9 mouse cellular contexts compared by ENCODE assay signal in the genomic region with DNA sequence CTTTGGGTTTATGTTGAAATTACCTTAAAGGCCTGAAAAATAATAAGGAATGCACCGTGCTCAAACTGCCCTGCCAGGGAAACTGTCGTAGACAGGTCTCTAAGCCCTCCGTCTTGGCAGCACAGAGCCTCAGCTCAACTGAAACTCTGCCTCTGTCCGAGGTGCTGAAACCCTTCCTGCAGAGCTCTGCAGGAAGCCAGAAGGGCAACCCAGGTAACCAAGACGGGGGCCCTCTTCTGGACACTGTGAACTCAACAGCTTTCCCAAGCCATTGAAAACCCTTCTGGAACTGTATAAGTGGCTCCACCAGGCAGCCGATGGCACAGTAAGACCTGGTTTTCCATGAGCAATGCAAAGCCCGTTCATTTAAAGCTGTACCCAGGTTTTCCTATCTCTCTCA. TPM values are rescaled to one million over a fixed set of nuclear protein-coding genes. Genes with fewer than 3 reads are reported as not detected.
DNase-seq lines count a peak whose midpoint lies in the region; ATAC-seq and TF ChIP-seq lines count a peak whose summit lies in the region.
"Had no signal": no experiment of that assay in that cellular context is flagged by ENCODE, and none has a peak within 500 bp of the region (broad histone marks: within the 10 kb centered on the region; RNA-seq: fewer than 3 reads in every experiment).

No protein-coding gene starts in this region.

- no peak overlapping the region for H3K9ac ChIP-seq in hindbrain, embryonic 16.5 days (ENCODE audit: low read depth, low read length)
- no peak overlapping the region for H3K9ac ChIP-seq in hindbrain, postnatal 0 days (replicated peaks; ENCODE audit: low read length)
- no peak overlapping the region for H3K9ac ChIP-seq in liver, embryonic 13.5 days
- H3K9ac ChIP-seq: midbrain, embryonic 12.5 days had no signal

- no peaks in the 10 kb centered on the region for H3K36me3 ChIP-seq in hindbrain, embryonic 10.5 days
- no peaks in the 10 kb centered on the region for H3K36me3 ChIP-seq in hindbrain, embryonic 16.5 days (ENCODE audit: control insufficient read depth, insufficient read depth, low read length)
- H3K36me3 ChIP-seq in hindbrain, postnatal 0 days (ENCODE audit: insufficient read depth, low read length) = no peaks in the 10 kb centered on the region
- H3K36me3 ChIP-seq in liver, embryonic 13.5 days = no peaks in the 10 kb centered on the region
- H3K36me3 ChIP-seq: midbrain, embryonic 12.5 days had no signal

- no peaks in the 10 kb centered on the region for H3K9me3 ChIP-seq in hindbrain, embryonic 10.5 days
- H3K9me3 ChIP-seq in hindbrain, embryonic 16.5 days (ENCODE audit: control insufficient read depth, low read length) = no peaks in the 10 kb centered on the region
- no peaks in the 10 kb centered on the region for H3K9me3 ChIP-seq in hindbrain, postnatal 0 days (ENCODE audit: low read length)
- H3K9me3 ChIP-seq in liver, embryonic 13.5 days (replicated peaks) = no peaks in the 10 kb centered on the region
- H3K9me3 ChIP-seq: midbrain, embryonic 12.5 days had no signal

- H3K4me2 ChIP-seq in hindbrain, embryonic 16.5 days (ENCODE audit: low read length) = no peak overlapping the region
- H3K4me2 ChIP-seq in hindbrain, postnatal 0 days (ENCODE audit: low read depth, low read length) = no peak overlapping the region
- no peak overlapping the region for H3K4me2 ChIP-seq in liver, embryonic 13.5 days
- H3K4me2 ChIP-seq: midbrain, embryonic 12.5 days had no signal

- 20% methylated on average over 7 of the region's 7 CpGs for WGBS in hindbrain, embryonic 10.5 days
- WGBS in hindbrain, embryonic 16.5 days = 14% methylated on average over 7 of the region's 7 CpGs
- 19% methylated on average over 7 of the region's 7 CpGs for WGBS in hindbrain, postnatal 0 days
- WGBS in liver, embryonic 13.5 days (ENCODE audit: insufficient replicate concordance) = 14% methylated on average over 7 of the region's 7 CpGs

- H3K27ac ChIP-seq in hindbrain, embryonic 10.5 days = no peak overlapping the region
- H3K27ac ChIP-seq in hindbrain, embryonic 16.5 days (ENCODE audit: low read depth, low read length) = no peak overlapping the region; the same call in 1 of the 2 replicates
- H3K27ac ChIP-seq in cortical plate, adult 2 months (ENCODE audit: insufficient read depth, low read length) = no peak overlapping the region
- no peak overlapping the region for H3K27ac ChIP-seq in hindbrain, postnatal 0 days
- H3K27ac ChIP-seq in liver, embryonic 13.5 days = no peak overlapping the region
- H3K27ac ChIP-seq: midbrain, embryonic 12.5 days had no signal

- peaks cover 24% of the 10 kb centered on the region for H3K27me3 ChIP-seq in hindbrain, embryonic 10.5 days (ENCODE audit: insufficient read depth, poor library complexity, severe bottlenecking)
- no peaks in the 10 kb centered on the region for H3K27me3 ChIP-seq in hindbrain, embryonic 16.5 days (replicated peaks; ENCODE audit: control insufficient read depth, insufficient read depth, low read length)
- no peaks in the 10 kb centered on the region for H3K27me3 ChIP-seq in hindbrain, postnatal 0 days (ENCODE audit: insufficient read depth, low read length)
- H3K27me3 ChIP-seq in liver, embryonic 13.5 days = peaks cover 46% of the 10 kb centered on the region

- TF ChIP-seq POLR2A in cortical plate, adult 2 months (IDR thresholded peaks at IDR 0.05; ENCODE audit: extremely low read depth, insufficient read depth, low read length) = no peak

- peak; percentile 87 for DNase-seq in hindbrain, embryonic 10.5 days (ENCODE audit: low spot score)
- DNase-seq in ES-CJ7 (ENCODE audit: low read depth, low spot score) = peak; percentile 88
- peak; percentile 85 for DNase-seq in hindbrain, postnatal 0 days (ENCODE audit: low spot score)
- DNase-seq in liver, embryonic 13.5 days = no peak
- peak; percentile 34 to 38 for DNase-seq in spleen, postnatal 36 days (ENCODE audit: low spot score in 2 of 2)
- no peak for DNase-seq in layer of hippocampus, adult 18-20 months (ENCODE audit: low spot score in 2 of 2)

- no peak for ATAC-seq in hindbrain, embryonic 16.5 days
- 0 out of 2 replicates have a peak, but pooled peaks have one; percentile 13 for ATAC-seq in hindbrain, postnatal 0 days
- ATAC-seq in liver, embryonic 13.5 days (ENCODE audit: low read depth) = peak; percentile 31; the same call in 1 of the 2 replicates

- peaks cover 29% of the 10 kb centered on the region for H3K4me1 ChIP-seq in hindbrain, embryonic 10.5 days (replicated peaks)
- H3K4me1 ChIP-seq in hindbrain, embryonic 16.5 days (ENCODE audit: control insufficient read depth, insufficient read depth, low read depth, low read length) = peaks cover 11% of the 10 kb centered on the region
- no peaks in the 10 kb centered on the region for H3K4me1 ChIP-seq in cortical plate, adult 2 months (ENCODE audit: control insufficient read depth, insufficient read depth, low read length)
- H3K4me1 ChIP-seq in hindbrain, postnatal 0 days (ENCODE audit: insufficient read depth, low read length) = peaks cover 6% of the 10 kb centered on the region; the same call in 1 of the 2 replicates
- peaks cover 4% of the 10 kb centered on the region for H3K4me1 ChIP-seq in liver, embryonic 13.5 days (replicated peaks)

- TF ChIP-seq CTCF in cortical plate, adult 2 months (IDR thresholded peaks at IDR 0.05; ENCODE audit: extremely low read depth, insufficient read depth, low read length) = peak; percentile 38; the same call in 1 of the 2 replicates
- TF ChIP-seq CTCF in hindbrain, postnatal 0 days (IDR thresholded peaks at IDR 0.05; ENCODE audit: low read depth) = peak; percentile 69

- H3K4me3 ChIP-seq in hindbrain, embryonic 10.5 days = no peak overlapping the region
- no peak overlapping the region for H3K4me3 ChIP-seq in hindbrain, embryonic 16.5 days (ENCODE audit: low read length)
- no peak overlapping the region for H3K4me3 ChIP-seq in cortical plate, adult 2 months (ENCODE audit: insufficient read depth, low read length)
- no peak overlapping the region for H3K4me3 ChIP-seq in hindbrain, postnatal 0 days (ENCODE audit: low read length)
- no peak overlapping the region for H3K4me3 ChIP-seq in liver, embryonic 13.5 days (replicated peaks)
- H3K4me3 ChIP-seq: midbrain, embryonic 12.5 days had no signal

RNA-seq across cellular contexts. Expression of a gene that starts 6.1 kb away (rescaled TPM):
- polyA plus RNA-seq in hindbrain, embryonic 10.5 days (2016; fragmentation: Nextera tagmentation; extraction: Ambion mirVana) = 32.4 and 33.9 TPM in 2 replicates
- 13.0 and 14.0 TPM in 2 replicates for polyA plus RNA-seq in hindbrain, embryonic 16.5 days (2015; fragmentation: Nextera tagmentation; extraction: Ambion mirVana)
- 27.3 and 29.4 TPM in 2 replicates for polyA plus RNA-seq in cortical plate, adult 2 months (2012; rRNA removed)
- 55.9 and 70.5 TPM in 2 replicates for total RNA-seq in hindbrain, postnatal 0 days (2014; rRNA removed)
- 10.8 and 11.5 TPM in 2 replicates for polyA plus RNA-seq in hindbrain, postnatal 0 days (2015; fragmentation: Nextera tagmentation; extraction: Ambion mirVana)
- polyA plus RNA-seq in liver, embryonic 13.5 days (2015; fragmentation: Nextera tagmentation; extraction: Ambion mirVana) = 0.20 and 0.22 TPM in 2 replicates
- 10 to 100 TPM; 23.0 to 26.8 TPM for total RNA-seq in layer of hippocampus, adult 18-20 months (2021)

RNA-seq across cellular contexts. Expression of a gene that starts 7.1 kb away (rescaled TPM):
- polyA plus RNA-seq in hindbrain, embryonic 10.5 days (2016; fragmentation: Nextera tagmentation; extraction: Ambion mirVana) = 8.3 and 9.7 TPM in 2 replicates
- polyA plus RNA-seq in hindbrain, embryonic 16.5 days (2015; fragmentation: Nextera tagmentation; extraction: Ambion mirVana) = 8.6 and 11.0 TPM in 2 replicates
- polyA plus RNA-seq in cortical plate, adult 2 months (2012; rRNA removed) = 9.6 and 10.4 TPM in 2 replicates
- total RNA-seq in hindbrain, postnatal 0 days (2014; rRNA removed) = 8.7 and 13.3 TPM in 2 replicates
- polyA plus RNA-seq in hindbrain, postnatal 0 days (2015; fragmentation: Nextera tagmentation; extraction: Ambion mirVana) = 7.2 and 7.4 TPM in 2 replicates
- 2.5 and 2.7 TPM in 2 replicates for polyA plus RNA-seq in liver, embryonic 13.5 days (2015; fragmentation: Nextera tagmentation; extraction: Ambion mirVana)
- 1 to 10 TPM; 6.8 to 7.0 TPM for total RNA-seq in layer of hippocampus, adult 18-20 months (2021)

RNA-seq across cellular contexts. Expression of a gene that starts 34.5 kb away (rescaled TPM):
- polyA plus RNA-seq in hindbrain, embryonic 10.5 days (2016; fragmentation: Nextera tagmentation; extraction: Ambion mirVana) = 0.21 and 0.75 TPM in 2 replicates
- 3.6 and 4.6 TPM in 2 replicates for polyA plus RNA-seq in hindbrain, embryonic 16.5 days (2015; fragmentation: Nextera tagmentation; extraction: Ambion mirVana)
- polyA plus RNA-seq in cortical plate, adult 2 months (2012; rRNA removed) = 4.0 and 4.1 TPM in 2 replicates
- total RNA-seq in hindbrain, postnatal 0 days (2014; rRNA removed) = 8.8 and 9.8 TPM in 2 replicates
- polyA plus RNA-seq in hindbrain, postnatal 0 days (2015; fragmentation: Nextera tagmentation; extraction: Ambion mirVana) = 5.1 and 6.1 TPM in 2 replicates
- polyA plus RNA-seq in liver, embryonic 13.5 days (2015; fragmentation: Nextera tagmentation; extraction: Ambion mirVana) = 0.56 and 0.60 TPM in 2 replicates
- total RNA-seq in layer of hippocampus, adult 18-20 months (2021) = 1 to 10 TPM; 3.0 to 3.7 TPM

RNA-seq across cellular contexts. Expression of a gene that starts 36.0 kb away (rescaled TPM):
- 54.5 and 55.3 TPM in 2 replicates for polyA plus RNA-seq in hindbrain, embryonic 10.5 days (2016; fragmentation: Nextera tagmentation; extraction: Ambion mirVana)
- 52.4 and 53.7 TPM in 2 replicates for polyA plus RNA-seq in hindbrain, embryonic 16.5 days (2015; fragmentation: Nextera tagmentation; extraction: Ambion mirVana)
- polyA plus RNA-seq in cortical plate, adult 2 months (2012; rRNA removed) = 54.8 and 57.3 TPM in 2 replicates
- total RNA-seq in hindbrain, postnatal 0 days (2014; rRNA removed) = 63.2 and 90.6 TPM in 2 replicates
- polyA plus RNA-seq in hindbrain, postnatal 0 days (2015; fragmentation: Nextera tagmentation; extraction: Ambion mirVana) = 41.9 and 43.5 TPM in 2 replicates
- polyA plus RNA-seq in liver, embryonic 13.5 days (2015; fragmentation: Nextera tagmentation; extraction: Ambion mirVana) = 30.2 and 30.5 TPM in 2 replicates
- total RNA-seq in layer of hippocampus, adult 18-20 months (2021) = 10 to 100 TPM; 57.0 to 60.1 TPM

RNA-seq across cellular contexts. Expression of a gene that starts 55.7 kb away (rescaled TPM):
- polyA plus RNA-seq in hindbrain, embryonic 10.5 days (2016; fragmentation: Nextera tagmentation; extraction: Ambion mirVana) = 0.20 and 0.54 TPM in 2 replicates
- 0.85 and 1.0 TPM in 2 replicates for polyA plus RNA-seq in hindbrain, embryonic 16.5 days (2015; fragmentation: Nextera tagmentation; extraction: Ambion mirVana)
- 0.44 and 0.70 TPM in 2 replicates for polyA plus RNA-seq in cortical plate, adult 2 months (2012; rRNA removed)
- 0.37 and 1.9 TPM in 2 replicates for total RNA-seq in hindbrain, postnatal 0 days (2014; rRNA removed)
- 0.58 and 1.3 TPM in 2 replicates for polyA plus RNA-seq in hindbrain, postnatal 0 days (2015; fragmentation: Nextera tagmentation; extraction: Ambion mirVana)
- not detected in 2 replicates for polyA plus RNA-seq in liver, embryonic 13.5 days (2015; fragmentation: Nextera tagmentation; extraction: Ambion mirVana)
- under 1 TPM; 0.27 to 0.53 TPM for total RNA-seq in layer of hippocampus, adult 18-20 months (2021)

Comparison
In these comparisons a context has a peak if more than half of its experiments do, and no peak if none do; other contexts are left out.
1. DNase-seq: peak in hindbrain, embryonic 10.5 days (single experiment), ES-CJ7 (single experiment), hindbrain, postnatal 0 days (single experiment) and spleen, postnatal 36 days (2 of 2); none in liver, embryonic 13.5 days (single experiment) and layer of hippocampus, adult 18-20 months (0 of 2).